Mouse (Mus musculus): ENCODE measurements around the gene Ube2g2. TPM values are rescaled to one million over a fixed set of nuclear protein-coding genes. Genes with fewer than 3 reads are reported as not detected.
A peak's percentile ranks its signal among the peaks of the same experiment; 100 is the strongest.

Gene Ube2g2
- polyA plus RNA-seq, 1 experiment, result 35.5 TPM

DNA sequence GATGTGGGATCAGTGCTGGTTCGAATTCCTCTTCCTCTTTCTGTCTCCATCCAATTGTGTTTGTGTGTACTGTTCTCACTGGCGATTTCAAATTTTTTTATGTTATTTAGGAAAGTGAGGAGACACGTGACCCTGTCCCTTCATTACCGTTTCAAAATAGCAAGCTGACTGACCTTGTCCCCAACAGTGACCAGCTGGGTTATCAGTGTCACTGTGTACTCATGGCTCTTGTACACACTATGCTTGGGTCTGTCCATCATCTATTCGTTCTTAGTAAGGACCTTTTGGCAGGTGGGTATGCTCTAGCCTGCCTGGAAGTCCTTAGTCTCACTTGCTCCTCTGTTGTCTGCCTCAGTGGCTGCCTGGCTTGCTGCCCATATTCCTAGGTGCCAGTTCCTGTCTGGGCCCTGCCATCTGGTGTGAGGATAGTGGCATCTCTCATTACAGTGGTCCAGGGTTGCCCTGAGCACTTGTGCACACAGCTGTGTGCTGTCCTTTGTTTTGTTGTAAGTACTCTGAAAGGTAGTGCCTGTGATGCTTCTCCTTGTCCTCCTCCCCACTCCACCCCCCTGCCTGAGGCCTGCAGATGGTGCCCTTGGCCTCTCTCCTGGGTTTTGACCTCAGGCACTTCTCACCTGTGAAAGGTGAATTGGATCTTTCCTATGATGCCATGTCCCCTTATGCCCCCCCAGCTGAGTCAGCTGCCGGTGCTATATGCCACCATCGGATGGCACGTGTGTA lies 11.7 kb upstream of the Ube2g2 start:
- Histone ChIP-seq H3K4me3 (replicated peaks; ENCODE audit: control insufficient read depth, low read depth, low read length) (no peak overlapping the region), H3K4me1 (ENCODE audit: control insufficient read depth, insufficient read depth, low read length) (peaks cover 2% of the 10 kb centered on the region; the same call in 1 of the 2 replicates), H3K27ac (ENCODE audit: control insufficient read depth, insufficient read depth, low read depth, low read length, poor library complexity) (no peak overlapping the region)
- WGBS, result 76% methylated on average over 8 of the region's 8 CpGs
- no peak for TF ChIP-seq CTCF (IDR thresholded peaks at IDR 0.05; ENCODE audit: control insufficient read depth, insufficient read depth, low read length)
- TF ChIP-seq POLR2A (IDR thresholded peaks at IDR 0.05; ENCODE audit: borderline replicate concordance, control insufficient read depth, low read depth, low read length), result no peak

GRCm38 (mm10) chr10:77613409-77613808 lies 8.7 kb upstream of the Ube2g2 start:
- WGBS, result 52% methylated on average over 3 of the region's 3 CpGs
- H3K27ac ChIP-seq (ENCODE audit: control insufficient read depth, insufficient read depth, low read depth, low read length, poor library complexity), result no peak overlapping the region
- no peak for TF ChIP-seq POLR2A (IDR thresholded peaks at IDR 0.05; ENCODE audit: borderline replicate concordance, control insufficient read depth, low read depth, low read length)
- no peak for TF ChIP-seq CTCF (IDR thresholded peaks at IDR 0.05; ENCODE audit: control insufficient read depth, insufficient read depth, low read length)
- no peaks in the 10 kb centered on the region for H3K4me1 ChIP-seq (ENCODE audit: control insufficient read depth, insufficient read depth, low read length)
- H3K4me3 ChIP-seq (replicated peaks; ENCODE audit: control insufficient read depth, low read depth, low read length), result no peak overlapping the region

DNA sequence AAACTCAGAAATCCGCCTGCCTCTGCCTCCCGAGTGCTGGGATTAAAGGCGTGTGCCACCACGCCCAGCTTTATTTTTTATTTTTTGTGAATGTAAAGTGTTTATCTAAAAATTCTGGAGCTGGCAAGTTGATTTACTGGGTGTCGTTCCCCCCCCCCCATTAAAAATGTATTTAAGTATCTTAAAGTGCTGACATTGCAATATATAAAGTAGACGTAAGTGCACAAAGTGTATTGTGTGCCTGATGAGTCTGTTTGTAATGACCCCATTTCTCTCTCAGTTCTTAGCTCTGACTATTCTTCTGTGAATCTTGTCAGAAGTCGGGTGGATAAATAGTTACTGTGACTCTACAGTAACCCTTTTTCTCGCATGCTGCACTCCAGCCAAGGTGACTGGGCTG lies 6.4 kb upstream of the Ube2g2 start:
- no peak for TF ChIP-seq CTCF (IDR thresholded peaks at IDR 0.05; ENCODE audit: control insufficient read depth, insufficient read depth, low read length)
- TF ChIP-seq POLR2A (IDR thresholded peaks at IDR 0.05; ENCODE audit: borderline replicate concordance, control insufficient read depth, low read depth, low read length), result no peak
- no peak overlapping the region for H3K4me3 ChIP-seq (replicated peaks; ENCODE audit: control insufficient read depth, low read depth, low read length)
- H3K27ac ChIP-seq (ENCODE audit: control insufficient read depth, insufficient read depth, low read depth, low read length, poor library complexity), result no peak overlapping the region
- no peaks in the 10 kb centered on the region for H3K4me1 ChIP-seq (ENCODE audit: control insufficient read depth, insufficient read depth, low read length)
- 88% methylated on average over 8 of the region's 8 CpGs for WGBS

DNA sequence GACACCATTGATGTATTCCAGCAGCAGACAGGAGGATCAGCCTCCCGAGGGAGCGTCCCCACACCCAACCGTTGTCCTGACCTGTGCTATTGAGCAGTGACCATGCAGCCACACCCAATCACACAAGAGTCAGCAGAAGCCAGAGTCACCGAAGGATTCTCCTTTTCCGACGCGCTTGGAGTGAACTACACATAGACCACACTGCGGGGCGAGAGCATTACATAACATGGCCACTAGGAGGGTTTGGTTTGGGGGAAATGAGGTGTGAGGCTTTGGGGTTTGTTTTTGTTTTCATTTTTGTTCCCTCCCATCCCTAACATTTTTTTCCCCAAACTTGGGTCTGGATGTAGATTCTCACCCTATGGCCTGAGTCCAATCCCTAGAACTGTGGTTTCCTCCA lies 5.9 kb upstream of the Ube2g2 start:
- WGBS, result 95% methylated on average over 9 of the region's 9 CpGs
- H3K4me3 ChIP-seq (replicated peaks; ENCODE audit: control insufficient read depth, low read depth, low read length), result no peak overlapping the region
- TF ChIP-seq CTCF (IDR thresholded peaks at IDR 0.05; ENCODE audit: control insufficient read depth, insufficient read depth, low read length), result no peak
- TF ChIP-seq POLR2A (IDR thresholded peaks at IDR 0.05; ENCODE audit: borderline replicate concordance, control insufficient read depth, low read depth, low read length), result no peak
- H3K4me1 ChIP-seq (ENCODE audit: control insufficient read depth, insufficient read depth, low read length), result no peaks in the 10 kb centered on the region
- no peak overlapping the region for H3K27ac ChIP-seq (ENCODE audit: control insufficient read depth, insufficient read depth, low read depth, low read length, poor library complexity)

DNA sequence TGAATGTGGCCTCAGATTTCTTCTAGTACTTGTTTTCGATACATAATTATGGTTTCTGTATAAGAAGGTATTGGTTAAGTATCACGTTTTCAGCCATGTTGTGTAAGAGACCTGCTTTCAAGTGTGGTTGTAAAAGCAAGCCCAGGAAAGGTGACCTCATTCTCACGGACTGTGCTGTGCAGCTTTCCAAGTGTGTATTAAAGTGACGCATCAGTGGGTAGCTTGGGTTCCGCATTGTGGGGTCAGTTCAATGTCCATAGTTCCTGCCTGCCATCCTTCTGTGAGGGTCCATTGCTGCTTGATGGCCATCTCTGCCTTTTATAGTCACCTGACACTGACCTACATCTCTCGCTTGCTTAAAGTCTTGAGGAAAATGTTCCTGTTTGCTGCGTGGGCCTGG lies 5.1 kb upstream of the Ube2g2 start:
- H3K27ac ChIP-seq (ENCODE audit: control insufficient read depth, insufficient read depth, low read depth, low read length, poor library complexity), result no peak overlapping the region
- TF ChIP-seq POLR2A (IDR thresholded peaks at IDR 0.05; ENCODE audit: borderline replicate concordance, control insufficient read depth, low read depth, low read length), result no peak
- TF ChIP-seq CTCF (IDR thresholded peaks at IDR 0.05; ENCODE audit: control insufficient read depth, insufficient read depth, low read length), result no peak
- 88% methylated on average over 7 of the region's 7 CpGs for WGBS

GRCm38 (mm10) chr10:77621546-77621945 lies 529 bp upstream of the Ube2g2 start:
- no peak for TF ChIP-seq CTCF (IDR thresholded peaks at IDR 0.05; ENCODE audit: control insufficient read depth, insufficient read depth, low read length)
- no peak for TF ChIP-seq POLR2A (IDR thresholded peaks at IDR 0.05; ENCODE audit: borderline replicate concordance, control insufficient read depth, low read depth, low read length)
- 56% methylated on average over 8 of the region's 8 CpGs for whole genome bisulfite sequencing
- Histone ChIP-seq H3K4me1 (ENCODE audit: control insufficient read depth, insufficient read depth, low read length) (peaks cover 7% of the 10 kb centered on the region), H3K4me3 (replicated peaks; ENCODE audit: control insufficient read depth, low read depth, low read length) (peak overlapping the region; percentile 60), H3K27ac (ENCODE audit: control insufficient read depth, insufficient read depth, low read depth, low read length, poor library complexity) (peak overlapping the region; percentile 93)

More for the DNA sequence above, 5.1 kb upstream of the Ube2g2 start:
- Histone ChIP-seq H3K4me3 (replicated peaks; ENCODE audit: control insufficient read depth, low read depth, low read length) (no peak overlapping the region), H3K4me1 (ENCODE audit: control insufficient read depth, insufficient read depth, low read length) (no peaks in the 10 kb centered on the region)

- WGBS, result 11% methylated on average over 8 of the region's 8 CpGs
Observed at GRCm38 (mm10) chr10:77623069-77623492, 1.0 kb downstream of the Ube2g2 start.

DNA sequence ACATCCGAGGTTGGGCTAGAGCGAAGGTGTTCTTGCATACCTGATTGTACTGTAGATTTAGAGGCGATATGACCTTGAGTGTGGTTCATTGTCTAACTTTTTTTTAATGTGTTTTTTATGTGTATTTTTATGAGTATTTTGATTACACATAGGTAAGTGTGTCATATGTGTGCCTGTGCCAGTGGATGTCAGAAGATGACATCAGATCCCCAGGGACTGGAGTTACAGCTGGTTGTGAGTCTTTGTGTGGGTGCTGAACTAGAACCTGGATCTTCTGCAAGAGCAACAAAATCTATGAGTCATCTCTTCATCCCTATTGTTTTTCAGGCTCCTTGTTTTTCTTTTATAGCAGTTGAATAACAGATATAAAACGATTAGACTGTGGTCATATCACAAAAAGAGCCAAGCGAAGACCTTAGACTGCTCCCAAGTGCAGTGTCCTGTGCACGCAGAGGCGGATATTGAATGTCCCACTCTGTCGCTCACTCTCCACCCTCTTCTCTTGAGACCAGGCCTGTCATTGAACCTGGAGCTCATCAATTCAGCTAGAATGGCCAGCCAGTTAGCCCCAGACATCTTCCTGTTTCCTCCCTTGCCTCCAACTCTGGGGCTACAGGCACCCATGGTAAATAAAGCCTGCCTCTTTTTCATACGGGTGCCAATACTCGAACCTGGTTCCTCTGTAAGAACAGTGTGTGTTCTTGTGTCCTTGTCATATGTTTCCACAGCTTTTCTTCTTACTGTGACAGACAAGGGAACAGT lies 1.7 kb downstream of the Ube2g2 start:
- H3K4me3 ChIP-seq (replicated peaks; ENCODE audit: control insufficient read depth, low read depth, low read length), result no peak overlapping the region
- H3K27ac ChIP-seq (ENCODE audit: control insufficient read depth, insufficient read depth, low read depth, low read length, poor library complexity), result no peak overlapping the region
- WGBS, result 77% methylated on average over 10 of the region's 10 CpGs
- peaks cover 8% of the 10 kb centered on the region for H3K4me1 ChIP-seq (ENCODE audit: control insufficient read depth, insufficient read depth, low read length)
- no peak for TF ChIP-seq POLR2A (IDR thresholded peaks at IDR 0.05; ENCODE audit: borderline replicate concordance, control insufficient read depth, low read depth, low read length)
- TF ChIP-seq CTCF (IDR thresholded peaks at IDR 0.05; ENCODE audit: control insufficient read depth, insufficient read depth, low read length), result no peak

More at GRCm38 (mm10) chr10:77623069-77623492, 1.0 kb downstream of the Ube2g2 start:
- Histone ChIP-seq H3K4me3 (replicated peaks; ENCODE audit: control insufficient read depth, low read depth, low read length) (peak overlapping the region; percentile 60), H3K4me1 (ENCODE audit: control insufficient read depth, insufficient read depth, low read length) (peaks cover 8% of the 10 kb centered on the region), H3K27ac (ENCODE audit: control insufficient read depth, insufficient read depth, low read depth, low read length, poor library complexity) (peak overlapping the region; percentile 24)
- TF ChIP-seq POLR2A (IDR thresholded peaks at IDR 0.05; ENCODE audit: borderline replicate concordance, control insufficient read depth, low read depth, low read length) (no peak), CTCF (IDR thresholded peaks at IDR 0.05; ENCODE audit: control insufficient read depth, insufficient read depth, low read length) (no peak)
